Mouse (Mus musculus) C2C12 (cell line): Measurements from ENCODE around the gene Dab2.

Source experiments
- CEBPB ChIP-seq: IDR thresholded peaks from one replicate; pipeline ENCODE4 v1.6.1; 2011; ENCODE audit warnings: low read depth, mild to moderate bottlenecking, control low read depth, moderate library complexity
- CTCF ChIP-seq: IDR thresholded peaks from one replicate; pipeline ENCODE4 v1.5.1; 2011; ENCODE audit not compliant: control insufficient read depth, insufficient read depth, insufficient read length
- FOSL1 ChIP-seq: IDR thresholded peaks from one replicate; pipeline ENCODE4 v1.8.0; 2011; ENCODE audit warnings: mild to moderate bottlenecking, low read length; ENCODE audit not compliant: poor library complexity, insufficient read depth, severe bottlenecking
- MAX ChIP-seq: IDR thresholded peaks from one replicate; pipeline ENCODE4 v1.6.1; 2011; ENCODE audit warnings: mild to moderate bottlenecking, control low read depth
- MYOD1 ChIP-seq: IDR thresholded peaks from one replicate; pipeline ENCODE4 v1.6.1; 2011; ENCODE audit warnings: low read depth; ENCODE audit not compliant: control insufficient read depth, insufficient read length
- USF1 ChIP-seq: IDR thresholded peaks from one replicate; pipeline ENCODE4 v1.6.1; 2011; ENCODE audit warnings: low read depth, mild to moderate bottlenecking, control low read depth, moderate library complexity

GRCm38 (mm10) chr15:6320501-6320900 lies 20.9 kb downstream of the Dab2 start:
- TF ChIP-seq CTCF (no peak), FOSL1 (no peak), MAX (no peak), MYOD1 (no peak), USF1 (no peak), CEBPB (no peak)
